Comparison of ENCODE assay signal across 15 mouse cellular contexts in genomic region chr13:112466946-112467255, GRCm38 (mm10). TPM values are rescaled to one million over a fixed set of nuclear protein-coding genes. Genes with fewer than 3 reads are reported as not detected.
DNase-seq lines count a peak whose midpoint lies in the region; ATAC-seq and TF ChIP-seq lines count a peak whose summit lies in the region.
"Had no signal": no experiment of that assay in that cellular context is flagged by ENCODE, and none has a peak within 500 bp of the region (broad histone marks: within the 10 kb centered on the region; RNA-seq: fewer than 3 reads in every experiment).

No protein-coding gene starts in this region.

- no peaks in the 10 kb centered on the region for H3K36me3 ChIP-seq in heart, embryonic 16.5 days (ENCODE audit: control insufficient read depth, insufficient read depth)
- no peaks in the 10 kb centered on the region for H3K36me3 ChIP-seq in lung, embryonic 15.5 days
- H3K36me3 ChIP-seq: liver, embryonic 13.5 days had no signal

- no peaks in the 10 kb centered on the region for H3K9me3 ChIP-seq in heart, embryonic 16.5 days (replicated peaks; ENCODE audit: control insufficient read depth, low read length)
- no peaks in the 10 kb centered on the region for H3K9me3 ChIP-seq in lung, embryonic 15.5 days
- H3K9me3 ChIP-seq: liver, embryonic 13.5 days had no signal

- H3K4me2 ChIP-seq in heart, embryonic 16.5 days (ENCODE audit: low read depth, low read length) = peak overlapping the region; percentile 80; the same call in 1 of the 2 replicates
- H3K4me2 ChIP-seq in lung, embryonic 15.5 days = no peak overlapping the region; the same call in 1 of the 2 replicates

- no peak for TF ChIP-seq CTCF in embryonic fibroblast, embryonic 13.5 days (IDR thresholded peaks at IDR 0.05; ENCODE audit: borderline replicate concordance, insufficient read depth, low read length)

- DNase-seq in heart, postnatal 4 days = no peak
- DNase-seq in lung, postnatal 10 days = no peak
- DNase-seq in T-cell, adult 2 months (ENCODE audit: low spot score) = peak; percentile 42
- no peak for DNase-seq in left cerebral cortex, postnatal 36 days (ENCODE audit: low spot score in 2 of 2)
- DNase-seq in adrenal gland, postnatal 14 days = no peak
- DNase-seq: adrenal gland, postnatal 25 days; cerebellum, adult 11 months; kidney, postnatal 36 days; liver, embryonic 13.5 days; midbrain, embryonic 14.5 days had no signal

- H3K4me1 ChIP-seq in heart, embryonic 16.5 days (ENCODE audit: control insufficient read depth, insufficient read depth, low read length) = peaks cover 23% of the 10 kb centered on the region
- H3K4me1 ChIP-seq in lung, embryonic 15.5 days = peaks cover 27% of the 10 kb centered on the region
- 0 out of 2 replicates have a peak, but pooled peaks cover 2% of the 10 kb centered on the region for H3K4me1 ChIP-seq in embryonic fibroblast, embryonic 13.5 days (ENCODE audit: control insufficient read depth, insufficient read depth, low read length)

- H3K27ac ChIP-seq in heart, embryonic 16.5 days (ENCODE audit: low read length) = peak overlapping the region; percentile 64
- 0 out of 2 replicates have a peak overlapping the region, but pooled peaks have one; percentile 7 for H3K27ac ChIP-seq in lung, embryonic 15.5 days
- 0 out of 2 replicates have a peak overlapping the region, but pooled peaks have one; percentile 14 for H3K27ac ChIP-seq in embryonic fibroblast, embryonic 13.5 days (ENCODE audit: insufficient read depth, low read length)
- H3K27ac ChIP-seq: left cerebral cortex, adult 2 months; liver, embryonic 13.5 days had no signal

- TF ChIP-seq POLR2A in embryonic fibroblast, embryonic 13.5 days (IDR thresholded peaks at IDR 0.05; ENCODE audit: low read depth, low read length) = no peak

- ATAC-seq in heart, embryonic 16.5 days (replicated peaks; ENCODE audit: extremely low read depth, insufficient read depth, low FRiP score) = no peak
- no peak for ATAC-seq in lung, embryonic 15.5 days (ENCODE audit: borderline replicate concordance, extremely low read depth, low FRiP score, low TSS enrichment)

- no peak overlapping the region for H3K4me3 ChIP-seq in heart, embryonic 16.5 days (ENCODE audit: low read length)
- no peak overlapping the region for H3K4me3 ChIP-seq in lung, embryonic 15.5 days
- H3K4me3 ChIP-seq in embryonic fibroblast, embryonic 13.5 days (ENCODE audit: insufficient read depth, low read length) = peak overlapping the region; percentile 32
- H3K4me3 ChIP-seq: erythroblast, embryonic 14.5 days; left cerebral cortex, adult 2 months; liver, embryonic 13.5 days had no signal

- H3K9ac ChIP-seq in heart, embryonic 16.5 days (ENCODE audit: low read length) = peak overlapping the region; percentile 33; the same call in 1 of the 2 replicates
- no peak overlapping the region for H3K9ac ChIP-seq in lung, embryonic 15.5 days
- H3K9ac ChIP-seq: liver, embryonic 13.5 days had no signal

- intact Hi-C loops in left cerebral cortex, postnatal 36 days (cut with DNase I) = loop anchor here (10.0 kb wide), 1 partner anchor 142 kb away; no protein-coding TSS in a partner anchor

- no peaks in the 10 kb centered on the region for H3K27me3 ChIP-seq in heart, embryonic 16.5 days (ENCODE audit: control insufficient read depth, insufficient read depth, low read length)
- no peaks in the 10 kb centered on the region for H3K27me3 ChIP-seq in lung, embryonic 15.5 days

- WGBS in heart, embryonic 16.5 days = 78% methylated on average over 3 of the region's 3 CpGs
- WGBS in lung, embryonic 15.5 days = 58% methylated on average over 3 of the region's 3 CpGs

RNA-seq across cellular contexts. Expression of gene Il6st, which starts 3.0 kb away (rescaled TPM):
- polyA plus RNA-seq in heart, embryonic 16.5 days (2015; fragmentation: Nextera tagmentation; extraction: Ambion mirVana) = 43.0 and 45.1 TPM in 2 replicates
- 100 to 1,000 TPM; 149 to 157 TPM for total RNA-seq in heart, postnatal 4 days (2021)
- polyA plus RNA-seq in lung, embryonic 15.5 days (2015; fragmentation: Nextera tagmentation; extraction: Ambion mirVana) = 36.4 and 36.7 TPM in 2 replicates
- 363 and 515 TPM in 2 replicates for polyA plus RNA-seq in embryonic fibroblast, embryonic 13.5 days (2011; ENCODE audit: insufficient read length, low read depth, missing spikeins)
- 10 to 100 TPM; 76.3 to 79.5 TPM for total RNA-seq in left cerebral cortex, postnatal 36 days (2021)
- 300 and 308 TPM in 2 replicates for total RNA-seq in adrenal gland, postnatal 14 days (2021)

Comparison
In these comparisons a context has a peak if more than half of its experiments do, and no peak if none do; other contexts are left out.
1. H3K27ac ChIP-seq: peak in every context shown above with its lines; median percentile 64 in heart, embryonic 16.5 days; 14 in embryonic fibroblast, embryonic 13.5 days; 7 in lung, embryonic 15.5 days.